Mouse (Mus musculus): Measurements from ENCODE around the gene Vmp1.

Gene Vmp1

GRCm38 (mm10) chr11:86568425-86568824 is 115.2 kb downstream of the Vmp1 start:
- peak; percentile 68 for DNase-seq (ENCODE audit: low spot score)

DNA sequence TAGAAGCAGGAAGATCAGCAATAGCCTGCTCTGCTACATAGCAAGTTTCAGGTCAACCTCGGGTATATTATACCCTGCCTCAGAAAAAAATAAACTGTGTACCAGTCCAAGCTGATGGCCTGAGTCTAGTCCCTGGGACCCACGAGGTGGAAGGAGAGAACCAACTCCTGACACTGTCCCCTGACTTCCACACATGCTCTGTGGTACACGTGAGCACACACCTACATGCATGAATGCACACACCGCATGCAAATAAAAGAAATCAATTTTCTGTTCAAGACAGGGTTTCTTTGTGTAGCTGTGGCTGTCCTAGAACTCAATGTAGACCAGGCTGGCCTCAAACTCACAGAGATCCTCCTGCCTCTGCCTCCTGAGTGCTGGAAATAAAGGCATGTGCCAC is 125.4 kb downstream of the Vmp1 start:
- DNase-seq (ENCODE audit: low spot score), result no peak

- no peak for DNase-seq (ENCODE audit: low spot score)
Observed at GRCm38 (mm10) chr11:86553525-86553924, 130.1 kb downstream of the Vmp1 start.

- DNase-seq (ENCODE audit: low spot score), result no peak
Observed at GRCm38 (mm10) chr11:86547412-86547811, 136.2 kb downstream of the Vmp1 start.

DNA sequence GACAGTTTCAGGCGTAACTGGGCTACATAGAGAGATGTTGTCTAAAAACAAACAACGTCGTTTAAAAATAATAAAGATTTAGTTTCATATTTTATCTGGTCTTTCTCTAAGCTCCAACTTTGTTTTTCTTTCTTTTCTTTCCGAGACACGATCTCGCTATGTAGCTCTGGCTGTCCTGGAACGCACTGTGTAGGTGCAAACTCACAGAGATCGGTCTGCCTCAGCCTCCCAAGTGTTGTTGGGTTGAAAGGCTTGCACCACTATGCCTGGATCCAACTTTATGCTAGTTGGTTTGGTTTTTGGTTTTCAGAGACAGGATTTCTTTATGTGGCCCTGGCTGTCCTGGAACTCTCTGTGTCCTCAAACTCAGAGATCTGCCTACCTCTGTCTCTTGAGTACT is 138.1 kb downstream of the Vmp1 start:
- DNase-seq (ENCODE audit: low spot score), result no peak

- DNase-seq (ENCODE audit: low spot score), result peak; percentile 100
Observed at GRCm38 (mm10) chr11:86544639-86545299, 138.9 kb downstream of the Vmp1 start, which contains the start of the genes Rps6kb1 and Tubd1. TSS of gene Rps6kb1 (minus strand) at chr11:86544805. TSS of gene Tubd1 (plus strand) at chr11:86544991.

- DNase-seq (ENCODE audit: low spot score), result peak; percentile 52
Observed at GRCm38 (mm10) chr11:86543960-86544638, 139.5 kb downstream of the Vmp1 start.

DNA sequence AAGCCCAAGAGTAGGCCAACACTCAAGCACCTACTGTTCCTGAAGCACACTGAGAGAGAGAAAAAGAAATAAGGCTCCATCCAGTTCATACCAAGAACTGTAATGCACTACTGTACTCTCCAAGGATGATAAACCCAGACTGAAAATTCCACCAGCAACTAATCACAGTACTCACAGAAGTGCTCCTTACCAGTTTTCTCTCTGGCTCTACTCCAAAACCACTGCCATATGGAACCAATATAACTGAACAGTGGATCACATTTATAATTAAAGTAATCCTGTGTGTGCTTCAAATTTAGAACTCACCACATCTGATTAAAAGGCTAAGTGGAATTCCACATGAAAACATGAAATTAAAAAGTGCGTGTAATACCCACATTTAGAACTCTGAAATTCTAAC is 140.8 kb downstream of the Vmp1 start:
- DNase-seq (ENCODE audit: low spot score), result peak; percentile 37

GRCm38 (mm10) chr11:86540476-86540845 is 143.2 kb downstream of the Vmp1 start:
- DNase-seq (ENCODE audit: low spot score), result peak; percentile 61

DNA sequence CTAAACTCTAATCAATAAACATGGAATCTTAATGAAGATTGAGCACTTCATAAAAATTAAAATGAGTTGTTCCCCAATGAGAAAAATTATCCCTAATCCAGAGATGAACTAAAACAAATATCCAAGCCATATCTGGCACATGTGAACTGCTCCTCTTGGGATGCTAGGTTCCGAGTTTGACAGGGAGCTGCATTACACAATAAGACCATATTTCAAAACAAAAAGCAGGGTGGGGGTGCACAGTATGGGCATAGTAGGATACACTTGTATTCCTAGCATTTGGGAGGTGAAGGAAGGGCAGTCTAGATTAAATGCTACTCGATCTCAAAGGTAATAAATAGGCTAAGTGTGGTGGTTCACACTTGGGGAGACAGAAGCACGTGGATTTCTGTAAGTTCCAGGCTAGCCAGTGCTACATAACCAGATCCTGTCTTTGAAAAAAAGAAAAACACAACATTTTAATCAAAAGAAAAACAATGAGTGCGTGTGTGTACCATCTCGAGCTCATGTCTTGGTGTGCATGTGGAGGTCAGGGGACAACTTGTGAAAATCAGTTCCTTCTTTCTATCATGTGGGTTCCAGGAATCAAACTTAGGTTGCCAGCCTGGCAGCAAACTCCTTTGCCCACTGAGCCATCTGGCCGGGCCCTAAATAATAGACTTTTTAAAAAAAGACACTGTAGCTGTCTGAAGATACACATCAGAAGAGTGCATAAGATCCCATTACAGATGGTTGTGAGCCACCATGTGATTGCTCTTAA is 143.7 kb downstream of the Vmp1 start:
- peak; percentile 62 for DNase-seq (ENCODE audit: low spot score)

DNA sequence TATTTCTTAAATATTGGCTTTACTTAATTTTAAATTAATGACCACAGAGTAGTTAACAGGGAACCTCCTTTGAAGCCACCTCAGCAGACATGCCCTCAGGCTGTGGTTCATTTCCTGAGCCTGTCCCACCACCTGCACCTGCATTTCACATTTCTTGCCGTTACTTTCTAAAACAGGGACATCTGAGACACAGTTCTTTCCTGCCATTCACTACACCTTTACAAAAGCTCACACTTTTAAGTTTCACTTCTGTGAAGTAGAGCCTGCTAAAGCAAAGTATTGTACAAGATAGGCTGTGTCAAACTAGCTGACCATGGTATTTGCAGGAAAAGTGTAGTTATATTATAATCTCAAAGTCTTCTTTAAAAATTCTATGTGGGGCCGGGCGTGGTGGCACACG is 144.8 kb downstream of the Vmp1 start:
- no peak for DNase-seq (ENCODE audit: low spot score)

- DNase-seq (ENCODE audit: low spot score), result no peak
Observed at GRCm38 (mm10) chr11:86534201-86534910, 149.3 kb downstream of the Vmp1 start.
